Mouse (Mus musculus) liver, embryonic 14.5 days (tissue): Measurements from ENCODE around the gene Rimklb.
A peak's percentile ranks its signal among the peaks of the same experiment; 100 is the strongest.

Experiments used
- CTCF ChIP-seq: IDR thresholded peaks from 2 replicates; pipeline ENCODE4 v1.5.1; 2016; ENCODE audit warnings: antibody characterized with exemption, low read depth, control low read depth
- EP300 ChIP-seq: IDR thresholded peaks from 2 replicates; pipeline ENCODE4 v1.6.1; 2016; ENCODE audit warnings: antibody characterized with exemption, low read depth

GRCm38 (mm10) chr6:122439249-122439648 is 59.3 kb downstream of the Rimklb start:
- TF ChIP-seq CTCF = 0 out of 2 replicates have a peak, but pooled peaks have one; percentile 9
- TF ChIP-seq EP300 = no peak
